Mouse (Mus musculus) adrenal gland, postnatal 4 days (tissue): ENCODE results near the gene Serpinf2. TPM values are rescaled to one million over a fixed set of nuclear protein-coding genes. Genes with fewer than 3 reads are reported as not detected.
A peak's percentile ranks its signal among the peaks of the same experiment; 100 is the strongest.
"Not testable (repeated sequence)": the region's sequence is repeated elsewhere in the genome, so short reads cannot be mapped to it uniquely, and the experiment has no call there.

Experiments used
- DNase-seq, 2 experiments: peaks; one replicate each; pipeline ENCODE4 v3.0.0; 2021 to 2022; ENCODE audit warnings: low spot score in 2 of 2, mixed read lengths in 2 of 2
- microRNA-seq: library from miRNA; unstranded; fragments of <30 nt; microRNA quantifications from one replicate; pipeline ENCODE4 v1.2.0, GENCODE M21; 2021
- total RNA-seq, 2 experiments: library from RNA; stranded (reverse); gene quantifications; 2 replicates each; pipeline ENCODE4 v1.2.3; 2021

Gene Serpinf2
- total RNA-seq, 2 experiments from 2014 or later: 12.4 to 127 TPM

DNA sequence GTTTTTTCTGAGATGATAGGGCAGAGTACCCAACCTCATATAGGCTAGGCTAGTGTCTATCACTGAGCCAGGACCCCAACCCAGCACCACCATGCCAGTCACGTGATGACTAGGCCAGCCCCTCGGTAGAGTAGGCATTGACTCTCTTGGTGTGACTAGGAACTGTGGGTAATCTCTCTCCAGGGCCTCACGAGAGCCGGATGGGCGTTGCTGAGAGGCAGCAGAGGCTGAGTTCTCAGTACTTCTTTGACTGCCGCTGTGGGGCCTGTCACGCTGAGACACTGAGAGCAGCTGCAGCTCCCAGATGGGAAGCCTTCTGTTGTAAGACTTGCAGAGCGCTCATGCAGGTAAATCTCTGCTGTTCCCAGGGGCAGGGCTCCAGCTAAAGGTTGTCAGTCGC, 39.3 kb downstream of the Serpinf2 start:
- no peak for DNase-seq

DNA sequence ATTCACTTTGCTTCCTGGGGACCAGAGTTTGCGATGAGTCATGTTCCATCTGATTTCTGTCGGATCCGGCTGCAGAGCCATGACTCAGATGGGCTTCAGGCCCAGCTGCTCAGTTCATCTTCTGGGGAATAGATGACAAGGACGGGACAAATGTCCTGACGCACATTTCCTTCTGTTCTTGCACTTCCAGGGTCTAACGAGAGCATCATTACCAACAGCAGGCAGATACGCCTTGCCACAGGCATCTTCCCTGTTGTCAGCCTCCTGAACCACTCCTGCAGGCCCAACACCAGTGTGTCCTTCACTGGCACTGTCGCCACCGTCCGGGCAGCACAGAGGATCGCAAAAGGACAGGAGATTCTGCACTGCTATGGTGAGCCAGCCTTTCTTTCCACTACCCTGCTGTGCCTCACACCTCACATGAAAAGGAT, 40.0 kb downstream of the Serpinf2 start:
- no peak for DNase-seq

DNA sequence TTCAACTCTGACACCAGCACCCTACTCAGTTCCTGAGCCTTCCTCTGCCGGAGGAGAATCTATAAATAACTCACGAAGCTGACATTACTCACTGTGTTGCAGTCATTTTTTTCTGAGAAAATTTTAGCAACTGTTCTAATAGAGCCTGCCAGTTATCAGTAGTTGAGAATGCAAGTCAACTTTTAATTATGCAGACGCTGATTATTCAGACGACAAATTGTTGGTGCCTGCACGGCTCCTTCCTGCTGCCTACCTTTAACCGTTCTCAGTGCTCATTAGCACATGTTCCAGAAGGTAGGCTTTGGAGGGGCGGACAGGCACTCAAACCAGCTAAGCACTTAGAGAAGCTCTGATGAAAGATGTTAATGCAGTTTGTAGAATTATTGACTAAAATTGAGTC, 41.9 kb downstream of the Serpinf2 start:
- no peak for DNase-seq

DNA sequence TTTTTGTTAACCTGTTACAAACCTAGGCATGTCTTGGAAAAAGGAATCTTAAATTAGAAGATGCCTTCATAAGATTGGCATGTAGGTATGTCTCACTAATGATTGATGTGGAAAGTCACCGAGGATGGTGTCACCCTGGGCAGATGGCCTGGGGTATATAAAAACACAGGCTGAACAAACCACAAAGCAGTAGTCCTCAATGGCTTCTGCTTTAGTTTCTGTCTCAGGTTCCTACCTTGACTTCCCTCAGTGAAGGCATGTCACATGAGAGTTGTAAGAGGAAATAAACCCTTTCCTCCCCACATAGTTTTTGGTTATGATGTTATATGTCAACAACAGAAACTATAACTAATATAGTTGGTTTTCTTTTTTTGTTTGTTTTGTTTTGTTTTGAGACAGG, 43.8 kb downstream of the Serpinf2 start:
- no peak for DNase-seq

DNA sequence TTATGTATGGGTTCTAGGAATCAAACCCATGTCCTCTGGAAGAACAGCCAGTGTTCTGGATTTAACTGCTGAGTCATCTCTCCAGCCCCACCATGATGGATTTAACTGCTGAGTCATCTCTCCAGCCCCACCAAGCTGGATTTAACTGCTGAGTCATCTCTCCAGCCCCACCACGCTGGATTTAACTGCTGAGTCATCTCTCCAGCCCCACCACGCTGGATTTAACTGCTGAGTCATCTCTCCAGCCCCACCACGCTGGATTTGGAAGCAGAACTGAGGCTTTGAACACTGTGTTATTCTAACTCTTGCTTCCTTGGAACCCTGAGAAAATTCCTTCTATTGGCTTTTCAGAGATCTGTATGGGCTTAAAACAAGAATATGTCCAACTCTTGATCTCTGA, 55.9 kb downstream of the Serpinf2 start:
- not testable (repeated sequence) for DNase-seq

Small RNAs within 50 kb of the gene (microRNA-seq; reads per million reads assigned to microRNA genes)
- 29,037 reads per million, percentile 98 among the genes with 10 or more reads in this experiment for gene Mir22

Other genes with a start within 250 kb of the Serpinf2 start
- gene Dph1, start 248.3 kb downstream of the Serpinf2 start, total RNA-seq: 10 to 100 TPM; 26.8 to 29.0 TPM
- 10 to 100 TPM; 33.3 to 33.8 TPM for gene Rtn4rl1, start 245.8 kb downstream of the Serpinf2 start, total RNA-seq
- gene Rpa1, start 91.3 kb downstream of the Serpinf2 start, total RNA-seq: 10 to 100 TPM; 87.2 to 93.7 TPM
- 10 to 100 TPM; 11.4 to 12.3 TPM for gene Smyd4, start 91.2 kb downstream of the Serpinf2 start, total RNA-seq
- gene Serpinf1, start 16.9 kb downstream of the Serpinf2 start, total RNA-seq: 100 to 1,000 TPM in 1 of 2 experiments, 10 to 100 TPM in 1; 45.8 to 111 TPM
- gene Wdr81, start 15.1 kb upstream of the Serpinf2 start, total RNA-seq: 10 to 100 TPM; 18.1 to 18.4 TPM
- 10 to 100 TPM; 12.9 to 17.8 TPM for gene Tlcd2, start 22.1 kb upstream of the Serpinf2 start, total RNA-seq
- 100 to 1,000 TPM; 142 to 156 TPM for gene Prpf8, start 47.2 kb upstream of the Serpinf2 start, total RNA-seq
- gene Rilp, start 70.5 kb upstream of the Serpinf2 start, total RNA-seq: 1 to 10 TPM; 7.7 to 8.5 TPM
- 10 to 100 TPM; 13.8 to 14.4 TPM for gene Scarf1, start 73.9 kb upstream of the Serpinf2 start, total RNA-seq
- gene Slc43a2, start 92.1 kb upstream of the Serpinf2 start, total RNA-seq: 10 to 100 TPM; 24.2 to 33.0 TPM
- gene Pitpna, start 148.5 kb upstream of the Serpinf2 start, total RNA-seq: 100 to 1,000 TPM; 120 to 135 TPM
- 10 to 100 TPM; 59.8 to 64.4 TPM for gene Inpp5k, start 191.4 kb upstream of the Serpinf2 start, total RNA-seq
- 100 to 1,000 TPM; 122 to 132 TPM for gene Myo1c, start 210.9 kb upstream of the Serpinf2 start, total RNA-seq
- 100 to 1,000 TPM; 106 to 108 TPM for gene Crk, start 239.7 kb upstream of the Serpinf2 start, total RNA-seq